In genomic region chr15:77037278-77038161, GRCm38 (mm10) we compare ENCODE assay signal across 8 mouse cellular contexts. TPM values are rescaled to one million over a fixed set of nuclear protein-coding genes. Genes with fewer than 3 reads are reported as not detected.
DNase-seq lines count a peak whose midpoint lies in the region; ATAC-seq and TF ChIP-seq lines count a peak whose summit lies in the region.

No protein-coding gene starts in this region.

- no peaks in the 10 kb centered on the region for H3K9me3 ChIP-seq in hindbrain, embryonic 15.5 days
- H3K9me3 ChIP-seq in liver, embryonic 11.5 days (ENCODE audit: control insufficient read depth, low read length) = no peaks in the 10 kb centered on the region
- H3K9me3 ChIP-seq in neural tube, embryonic 13.5 days = no peaks in the 10 kb centered on the region

- ATAC-seq in hindbrain, embryonic 15.5 days (ENCODE audit: low FRiP score, low read depth) = peak; percentile 63; the same call in 1 of the 2 replicates
- no peak for ATAC-seq in liver, embryonic 11.5 days (replicated peaks; ENCODE audit: low FRiP score)
- ATAC-seq in neural tube, embryonic 13.5 days (ENCODE audit: low read depth) = peak; percentile 62; the same call in 1 of the 2 replicates
- ATAC-seq in CD4-positive, CD25-positive, alpha-beta regulatory T cell, adult 4 months = no peak

- no peak for TF ChIP-seq POLR2A in bone marrow macrophage, adult 2 months (IDR thresholded peaks at IDR 0.05; ENCODE audit: borderline replicate concordance, low read depth, low read length)

- H3K4me3 ChIP-seq in bone marrow macrophage, adult 2 months (ENCODE audit: insufficient read depth, low read length) = no peak overlapping the region
- no peak overlapping the region for H3K4me3 ChIP-seq in hindbrain, embryonic 15.5 days
- no peak overlapping the region for H3K4me3 ChIP-seq in liver, embryonic 11.5 days (ENCODE audit: low read depth, low read length)
- H3K4me3 ChIP-seq in neural tube, embryonic 13.5 days = no peak overlapping the region

- H3K4me2 ChIP-seq in hindbrain, embryonic 15.5 days = no peak overlapping the region
- H3K4me2 ChIP-seq in liver, embryonic 11.5 days = no peak overlapping the region
- H3K4me2 ChIP-seq in neural tube, embryonic 13.5 days = no peak overlapping the region

- WGBS in hindbrain, embryonic 15.5 days = 37% methylated on average over 11 of the region's 11 CpGs
- WGBS in liver, embryonic 11.5 days = 33% methylated on average over 11 of the region's 11 CpGs
- WGBS in neural tube, embryonic 13.5 days = 26% methylated on average over 11 of the region's 11 CpGs

- H3K27me3 ChIP-seq in hindbrain, embryonic 15.5 days = no peaks in the 10 kb centered on the region
- H3K27me3 ChIP-seq in liver, embryonic 11.5 days (replicated peaks; ENCODE audit: control insufficient read depth, insufficient read depth, low read length) = no peaks in the 10 kb centered on the region
- no peaks in the 10 kb centered on the region for H3K27me3 ChIP-seq in neural tube, embryonic 13.5 days

- no peaks in the 10 kb centered on the region for H3K36me3 ChIP-seq in hindbrain, embryonic 15.5 days
- no peaks in the 10 kb centered on the region for H3K36me3 ChIP-seq in liver, embryonic 11.5 days (ENCODE audit: control insufficient read depth, insufficient read depth, low read length)
- H3K36me3 ChIP-seq in neural tube, embryonic 13.5 days = no peaks in the 10 kb centered on the region

- peak overlapping the region; percentile 10; the same call in 1 of the 2 replicates for H3K9ac ChIP-seq in hindbrain, embryonic 15.5 days
- no peak overlapping the region for H3K9ac ChIP-seq in liver, embryonic 11.5 days (ENCODE audit: low read depth, low read length)
- H3K9ac ChIP-seq in neural tube, embryonic 13.5 days = peak overlapping the region; percentile 54; the same call in 1 of the 2 replicates

- TF ChIP-seq CTCF in bone marrow macrophage, adult 2 months (IDR thresholded peaks at IDR 0.05; ENCODE audit: low read depth, low read length) = no peak

- H3K27ac ChIP-seq in bone marrow macrophage, adult 2 months (ENCODE audit: insufficient read depth, low read depth, low read length) = 0 out of 2 replicates have a peak overlapping the region, but pooled peaks have one; percentile 19
- H3K27ac ChIP-seq in hindbrain, embryonic 15.5 days (replicated peaks) = peak overlapping the region; percentile 74
- H3K27ac ChIP-seq in liver, embryonic 11.5 days (ENCODE audit: low read depth, low read length) = peak overlapping the region; percentile 76
- peak overlapping the region; percentile 89 for H3K27ac ChIP-seq in neural tube, embryonic 13.5 days (replicated peaks)

- H3K4me1 ChIP-seq in bone marrow macrophage, adult 2 months (ENCODE audit: control insufficient read depth, insufficient read depth, low read length) = peaks cover 12% of the 10 kb centered on the region
- H3K4me1 ChIP-seq in hindbrain, embryonic 15.5 days (replicated peaks) = peaks cover 18% of the 10 kb centered on the region
- 0 out of 2 replicates have a peak, but pooled peaks cover 2% of the 10 kb centered on the region for H3K4me1 ChIP-seq in liver, embryonic 11.5 days (replicated peaks; ENCODE audit: control insufficient read depth, insufficient read depth, low read length)
- peaks cover 31% of the 10 kb centered on the region for H3K4me1 ChIP-seq in neural tube, embryonic 13.5 days (replicated peaks)

- peak; percentile 94 for DNase-seq in 3T3-L1 (ENCODE audit: low read depth, low spot score)
- DNase-seq in gastrocnemius, adult 8-10 months (ENCODE audit: low spot score in 2 of 2) = peak; percentile 49 to 71
- DNase-seq in liver, embryonic 11.5 days (ENCODE audit: low spot score) = peak; percentile 52
- no peak for DNase-seq in cerebellum, postnatal 10 days

RNA-seq across cellular contexts. Expression of gene Apol6, which starts 7.0 kb away (rescaled TPM):
- polyA plus RNA-seq in bone marrow macrophage, adult 2 months (2012; ENCODE audit: insufficient read depth, insufficient read length, missing spikeins) = not detected in 2 replicates
- total RNA-seq in gastrocnemius, adult 8-10 months (2022) = 10 to 100 TPM; 29.4 to 66.8 (median 49.7) TPM
- not detected in 2 replicates for polyA plus RNA-seq in hindbrain, embryonic 15.5 days (2015; fragmentation: Nextera tagmentation; extraction: Ambion mirVana)
- not detected in 2 replicates for polyA plus RNA-seq in liver, embryonic 11.5 days (2014; fragmentation: Nextera tagmentation; extraction: Ambion mirVana)
- not detected in 2 replicates for polyA plus RNA-seq in neural tube, embryonic 13.5 days (2015; fragmentation: Nextera tagmentation; extraction: Ambion mirVana)
- polyA plus RNA-seq in CD4-positive, CD25-positive, alpha-beta regulatory T cell, adult 4 months (2017; shearing (Covaris generic)) = not detected

RNA-seq across cellular contexts. Expression of gene Mb, which starts 12.9 kb away (rescaled TPM):
- polyA plus RNA-seq in bone marrow macrophage, adult 2 months (2012; ENCODE audit: insufficient read depth, insufficient read length, missing spikeins) = 1.1 TPM in 1 of 2 replicates, not detected in the other
- total RNA-seq in gastrocnemius, adult 8-10 months (2022) = 1,000 to 10,000 TPM; 3,053 to 3,564 (median 3,434) TPM
- polyA plus RNA-seq in hindbrain, embryonic 15.5 days (2015; fragmentation: Nextera tagmentation; extraction: Ambion mirVana) = 0.37 and 0.48 TPM in 2 replicates
- 0.29 and 0.56 TPM in 2 replicates for polyA plus RNA-seq in liver, embryonic 11.5 days (2014; fragmentation: Nextera tagmentation; extraction: Ambion mirVana)
- polyA plus RNA-seq in neural tube, embryonic 13.5 days (2015; fragmentation: Nextera tagmentation; extraction: Ambion mirVana) = 2.4 and 3.7 TPM in 2 replicates
- polyA plus RNA-seq in CD4-positive, CD25-positive, alpha-beta regulatory T cell, adult 4 months (2017; shearing (Covaris generic)) = not detected

Comparison
In these comparisons a context has a peak if more than half of its experiments do, and no peak if none do; other contexts are left out.
1. DNase-seq: peak in 3T3-L1 (single experiment), gastrocnemius, adult 8-10 months (2 of 2) and liver, embryonic 11.5 days (single experiment); none in cerebellum, postnatal 10 days (0 of 2).
2. H3K27ac ChIP-seq: peak in every context shown above with its lines; median percentile 89 in neural tube, embryonic 13.5 days; 76 in liver, embryonic 11.5 days; 74 in hindbrain, embryonic 15.5 days; 19 in bone marrow macrophage, adult 2 months.
3. ATAC-seq: peak in hindbrain, embryonic 15.5 days (single experiment) and neural tube, embryonic 13.5 days (single experiment); none in liver, embryonic 11.5 days (single experiment) and CD4-positive, CD25-positive, alpha-beta regulatory T cell, adult 4 months (single experiment).